Mouse (Mus musculus): ENCODE measurements around the gene Mapre1.

- no peak for TF ChIP-seq CTCF (IDR thresholded peaks at IDR 0.05; ENCODE audit: low read depth)
- TF ChIP-seq EP300 (IDR thresholded peaks at IDR 0.05; ENCODE audit: low read depth) = no peak
Observed at GRCm38 (mm10) chr2:153724871-153725270, 16.2 kb upstream of the Mapre1 start.

Measured in liver, embryonic 14.5 days (tissue).